Comparison of ENCODE assay signal across 8 mouse cellular contexts in the genomic region with DNA sequence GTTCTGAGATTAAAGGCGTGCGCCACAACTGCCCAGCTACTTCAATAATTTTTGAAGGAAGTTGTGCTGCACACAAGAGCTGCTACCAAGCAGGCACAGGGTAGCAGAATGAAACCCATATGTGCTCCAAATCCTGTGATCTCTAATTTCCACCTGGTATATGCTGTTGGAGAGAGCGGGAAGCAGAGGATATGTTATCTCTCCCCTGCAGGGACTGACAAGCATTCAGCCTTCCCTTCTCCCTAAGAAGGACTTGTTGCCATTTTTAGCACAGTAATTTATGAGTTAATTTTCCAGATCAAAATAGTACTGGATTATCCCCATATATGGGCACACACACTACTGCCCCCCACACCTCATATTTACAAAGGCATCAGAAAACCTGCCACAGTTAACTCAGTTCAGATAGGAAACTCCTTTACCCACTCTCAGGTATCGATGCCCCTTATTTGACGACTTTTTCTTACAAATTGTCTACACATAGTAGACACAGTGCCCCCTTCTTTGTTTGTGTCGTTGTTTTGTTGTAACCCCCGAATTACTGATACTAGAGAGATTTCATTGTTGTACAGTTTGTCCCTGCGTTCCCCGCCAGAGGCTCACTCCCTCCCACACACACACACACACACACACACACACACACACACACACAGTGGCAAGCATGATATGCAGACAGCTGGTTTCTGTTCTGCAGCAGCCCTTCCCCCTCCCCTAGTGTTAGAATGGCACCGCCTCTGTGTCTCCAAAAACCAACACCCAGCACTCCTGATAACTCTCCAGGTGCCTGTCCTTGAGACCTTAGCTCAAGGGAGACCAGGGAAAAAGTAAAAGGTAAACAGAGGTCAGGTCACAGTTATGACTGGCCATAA. TPM values are rescaled to one million over a fixed set of nuclear protein-coding genes. Genes with fewer than 3 reads are reported as not detected.
DNase-seq lines count a peak whose midpoint lies in the region; ATAC-seq and TF ChIP-seq lines count a peak whose summit lies in the region.

No protein-coding gene starts in this region.

- 21% methylated on average over 10 of the region's 10 CpGs for WGBS in heart, postnatal 0 days

- TF ChIP-seq CTCF in heart, postnatal 0 days (IDR thresholded peaks at IDR 0.05; ENCODE audit: low read depth): peak; percentile 17; the same call in 1 of the 2 replicates

- peaks cover 44% of the 10 kb centered on the region for H3K4me1 ChIP-seq in heart, postnatal 0 days (ENCODE audit: control insufficient read depth, insufficient read depth)

- H3K36me3 ChIP-seq in heart, postnatal 0 days (replicated peaks; ENCODE audit: control insufficient read depth, insufficient read depth, low read length): no peaks in the 10 kb centered on the region

- H3K27ac ChIP-seq in heart, postnatal 0 days (ENCODE audit: low read depth): peak overlapping the region; percentile 100

- H3K9me3 ChIP-seq in heart, postnatal 0 days (replicated peaks; ENCODE audit: control insufficient read depth, low read length): no peaks in the 10 kb centered on the region

- no peak overlapping the region for H3K4me3 ChIP-seq in heart, postnatal 0 days (ENCODE audit: low read depth, low read length)

- H3K9ac ChIP-seq in heart, postnatal 0 days (replicated peaks; ENCODE audit: low read depth, low read length): no peak overlapping the region

- H3K4me2 ChIP-seq in heart, postnatal 0 days (ENCODE audit: low read depth, low read length): peak overlapping the region; percentile 38; the same call in 1 of the 2 replicates

- DNase-seq in heart, adult 18-20 months: peak; percentile 66 to 68
- DNase-seq in heart, adult 8-10 months (ENCODE audit: low spot score): no peak
- DNase-seq in MN1 (ENCODE audit: low spot score): peak; percentile 48
- DNase-seq in heart, postnatal 0 days (ENCODE audit: low spot score): peak; percentile 87
- peak; percentile 70 for DNase-seq in lung, postnatal 14 days
- peak; percentile 61 for DNase-seq in thymus, postnatal 25 days
- no peak for DNase-seq in right cerebral cortex, postnatal 36 days (ENCODE audit: low spot score in 2 of 2)
- DNase-seq in frontal cortex, postnatal 14 days (ENCODE audit: low spot score in 2 of 2): no peak

- TF ChIP-seq EP300 in heart, postnatal 0 days (IDR thresholded peaks at IDR 0.05; ENCODE audit: low read depth): peak; percentile 93

- ATAC-seq in heart, postnatal 0 days (ENCODE audit: insufficient read depth, low read depth): peak; percentile 66

- H3K27me3 ChIP-seq in heart, postnatal 0 days (ENCODE audit: control insufficient read depth, insufficient read depth, low read length): no peaks in the 10 kb centered on the region

RNA-seq across cellular contexts. Expression of gene Tpt1, which starts 7.6 kb away (rescaled TPM):
- total RNA-seq in heart, adult 18-20 months (2021): 1,000 to 10,000 TPM; 2,629 to 3,296 TPM
- total RNA-seq in heart, adult 8-10 months (2022): 1,000 to 10,000 TPM; 2,668 to 3,319 (median 3,029) TPM
- 746 and 806 TPM in 2 replicates for total RNA-seq in heart, postnatal 0 days (2014; rRNA removed; ENCODE audit: low replicate concordance)
- polyA plus RNA-seq in heart, postnatal 0 days (2015; fragmentation: Nextera tagmentation; extraction: Ambion mirVana): 1,059 and 1,111 TPM in 2 replicates

RNA-seq across cellular contexts. Expression of gene Slc25a30, which starts 50.4 kb away (rescaled TPM):
- total RNA-seq in heart, adult 18-20 months (2021): 10 to 100 TPM; 16.6 to 18.5 TPM
- 10 to 100 TPM; 11.0 to 13.3 (median 11.6) TPM for total RNA-seq in heart, adult 8-10 months (2022)
- 39.0 and 39.2 TPM in 2 replicates for total RNA-seq in heart, postnatal 0 days (2014; rRNA removed; ENCODE audit: low replicate concordance)
- polyA plus RNA-seq in heart, postnatal 0 days (2015; fragmentation: Nextera tagmentation; extraction: Ambion mirVana): 6.2 and 6.3 TPM in 2 replicates

Comparison
In these comparisons a context has a peak if more than half of its experiments do, and no peak if none do; other contexts are left out.
1. DNase-seq: peak in heart, adult 18-20 months (2 of 2), MN1 (single experiment), heart, postnatal 0 days (single experiment), lung, postnatal 14 days (single experiment) and thymus, postnatal 25 days (single experiment); none in heart, adult 8-10 months (single experiment), right cerebral cortex, postnatal 36 days (0 of 2) and frontal cortex, postnatal 14 days (0 of 2).